Mouse (Mus musculus) kidney, embryonic 16.5 days (tissue): ENCODE data around the gene Rgs16. TPM values are rescaled to one million over a fixed set of nuclear protein-coding genes. Genes with fewer than 3 reads are reported as not detected.

Source experiments
- ATAC-seq: fragments of 200-750 bp; cut with Nextera tagmentation; 2 replicates; pipeline ENCODE4 v1.8.0; 2017; ENCODE audit warnings: moderate TSS enrichment; ENCODE audit not compliant: low FRiP score, low TSS enrichment
- H3K27ac ChIP-seq: fragments of 300-500 bp; sonication (generic); 2 replicates; pipeline ENCODE4 v1.5.1; 2014; ENCODE audit warnings: low read length
- H3K27me3 ChIP-seq: fragments of 300-500 bp; sonication (generic); 2 replicates; pipeline ENCODE4 v1.6.1; 2014; ENCODE audit warnings: low read length, control low read depth, mixed read lengths; ENCODE audit not compliant: insufficient read depth
- H3K36me3 ChIP-seq: fragments of 300-500 bp; sonication (generic); 2 replicates; pipeline ENCODE4 v1.6.1; 2014; ENCODE audit warnings: low read length, control low read depth, mixed read lengths; ENCODE audit not compliant: insufficient read depth
- H3K4me1 ChIP-seq: fragments of 300-500 bp; sonication (generic); 2 replicates; pipeline ENCODE4 v1.6.1; 2014; ENCODE audit warnings: low read length, control low read depth, mixed read lengths; ENCODE audit not compliant: insufficient read depth
- H3K4me2 ChIP-seq: fragments of 300-500 bp; sonication (generic); replicated peaks from 2 replicates; pipeline ENCODE4 v1.6.1; 2014; ENCODE audit warnings: low read depth, low read length
- H3K4me3 ChIP-seq: fragments of 300-500 bp; sonication (generic); 2 replicates; pipeline ENCODE4 v1.5.1; 2014; ENCODE audit warnings: mild to moderate bottlenecking, low read length
- H3K9ac ChIP-seq: fragments of 300-500 bp; sonication (generic); replicated peaks from 2 replicates; pipeline ENCODE4 v1.6.1; 2014; ENCODE audit warnings: low read length
- H3K9me3 ChIP-seq: fragments of 300-500 bp; sonication (generic); 2 replicates; pipeline ENCODE4 v1.6.1; 2016; ENCODE audit warnings: low read length, control low read depth
- WGBS: fragments of 180-500 bp; shearing (Covaris S2); extraction: QIAGEN DNeasy Blood & Tissue Kit; methylation state at CpG from one replicate; pipeline ENCODE4 v1.1.7; 2014; 5-methylcytosine and 5-hydroxymethylcytosine counted together
- polyA plus RNA-seq: library from polyadenylated mRNA; unstranded; fragments of >200 nt; fragmentation: Nextera tagmentation; extraction: Ambion mirVana; gene quantifications from 2 replicates; pipeline ENCODE4 v1.2.1, GENCODE M21; 2015

The Rgs16 gene
- polyA plus RNA-seq, 1 experiment from 2014 or later: 4.5 TPM

DNA sequence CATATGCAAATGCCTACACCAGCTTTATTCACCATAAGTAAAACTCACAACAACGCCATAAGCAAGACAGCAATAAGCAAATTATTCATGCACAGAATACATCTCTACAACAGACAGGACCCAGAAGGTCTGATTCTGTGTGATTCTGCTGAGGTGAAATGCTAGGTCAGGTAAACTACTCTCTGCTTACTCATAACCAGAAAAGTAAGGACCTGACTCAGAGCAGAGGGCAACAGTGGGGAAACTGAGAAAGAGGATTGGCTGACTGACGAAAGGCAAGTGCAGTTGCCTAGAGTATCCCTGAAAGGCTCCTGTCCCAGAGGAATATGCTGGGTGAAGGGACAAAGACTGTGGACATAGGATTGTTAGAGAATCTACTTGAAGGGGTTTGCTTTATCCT is 27.5 kb upstream of the Rgs16 start:
- Histone ChIP-seq H3K27ac (no peak overlapping the region), H3K27me3 (no peaks in the 10 kb centered on the region), H3K9me3 (no peaks in the 10 kb centered on the region), H3K4me2 (no peak overlapping the region), H3K9ac (no peak overlapping the region), H3K36me3 (no peaks in the 10 kb centered on the region), H3K4me3 (no peak overlapping the region), H3K4me1 (peaks cover 8% of the 10 kb centered on the region; the same call in 1 of the 2 replicates)
- WGBS: 97% methylated on average over 2 of the region's 2 CpGs
- ATAC-seq: no peak

DNA sequence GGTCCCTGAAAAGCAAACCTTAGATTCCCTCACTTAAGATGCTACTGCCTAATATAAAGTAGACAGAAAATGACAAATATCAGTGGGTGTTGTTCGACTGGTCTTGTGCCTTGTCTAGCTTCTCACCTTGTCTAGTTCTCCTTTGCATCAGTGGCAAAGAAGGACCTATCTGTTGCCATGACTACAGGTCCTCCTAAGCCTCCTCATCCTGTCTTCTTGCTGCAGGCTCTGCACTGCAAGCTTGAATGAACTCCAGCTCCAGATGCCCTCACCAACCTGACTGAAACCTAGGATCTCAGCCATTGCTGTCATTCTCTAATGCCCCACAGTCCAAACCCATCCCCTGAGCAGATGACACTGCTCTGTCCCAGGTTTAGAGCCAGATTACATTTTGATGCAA is 22.2 kb upstream of the Rgs16 start:
- Histone ChIP-seq H3K4me3 (no peak overlapping the region), H3K27ac (no peak overlapping the region), H3K4me2 (no peak overlapping the region), H3K4me1 (no peaks in the 10 kb centered on the region), H3K9me3 (no peaks in the 10 kb centered on the region), H3K27me3 (no peaks in the 10 kb centered on the region), H3K9ac (no peak overlapping the region), H3K36me3 (no peaks in the 10 kb centered on the region)
- WGBS: 86% methylated on average over 1 of the region's 1 CpGs
- no peak for ATAC-seq

DNA sequence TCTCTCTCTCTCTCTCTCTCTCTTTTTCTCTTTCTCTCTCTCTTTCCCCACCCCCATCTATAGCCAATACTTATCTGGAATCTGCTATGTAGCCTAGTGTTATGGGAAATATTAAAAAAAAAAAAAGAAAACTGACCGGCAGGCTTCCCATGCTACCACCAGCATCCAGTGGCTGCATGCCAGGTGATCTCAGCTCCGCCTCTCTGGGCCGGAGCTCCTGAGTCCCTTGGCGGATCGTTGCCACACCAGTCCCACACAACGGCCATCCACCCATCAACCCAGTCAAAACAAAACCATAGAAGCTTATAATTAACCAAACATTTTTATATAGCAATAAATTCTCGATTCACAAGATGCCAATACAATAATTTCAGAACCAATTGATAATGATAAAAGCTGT is 19.2 kb upstream of the Rgs16 start:
- WGBS: 75% methylated on average over 7 of the region's 7 CpGs
- Histone ChIP-seq H3K9me3 (no peaks in the 10 kb centered on the region), H3K4me1 (peaks cover 3% of the 10 kb centered on the region; the same call in 1 of the 2 replicates), H3K36me3 (no peaks in the 10 kb centered on the region), H3K27me3 (no peaks in the 10 kb centered on the region), H3K4me3 (no peak overlapping the region), H3K27ac (no peak overlapping the region), H3K4me2 (no peak overlapping the region), H3K9ac (no peak overlapping the region)
- ATAC-seq: no peak

DNA sequence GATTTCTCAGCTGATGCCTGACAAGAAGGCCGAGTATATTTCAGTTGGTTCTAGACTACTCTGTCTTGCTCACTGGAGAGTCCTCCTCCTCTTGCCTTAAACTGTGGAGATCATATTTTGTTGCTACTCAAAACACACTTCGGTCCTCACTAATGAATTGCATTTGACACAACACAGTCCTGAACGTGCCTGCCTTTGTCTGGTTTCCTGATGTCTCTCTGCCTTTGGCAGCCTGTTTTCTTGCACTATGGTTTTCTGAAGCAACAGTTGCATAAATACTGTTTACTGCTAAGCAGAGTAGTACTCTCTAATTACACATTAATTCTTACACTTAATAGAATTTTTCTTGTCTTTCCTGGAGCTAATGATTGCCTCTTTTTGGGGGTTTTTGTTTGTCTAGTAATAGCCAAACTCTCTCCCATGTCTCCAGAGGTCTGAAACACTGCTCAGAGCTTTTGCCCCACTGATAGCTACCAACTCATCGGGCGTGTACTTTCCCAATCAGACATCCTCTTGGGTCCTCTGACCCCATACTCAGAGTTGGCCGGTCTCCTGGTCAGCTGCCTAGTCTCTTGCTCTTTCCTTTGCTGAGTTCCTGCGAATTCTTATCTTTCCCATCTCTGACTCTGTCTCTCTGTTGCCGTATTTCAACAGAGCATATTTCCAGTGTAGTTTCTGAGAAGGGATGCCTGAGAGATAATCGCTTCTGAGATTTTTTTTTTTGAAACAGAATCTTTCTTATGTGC is 18.4 kb upstream of the Rgs16 start:
- 64% methylated on average over 9 of the region's 9 CpGs for WGBS
- H3K9ac ChIP-seq: no peak overlapping the region
- ATAC-seq: no peak

DNA sequence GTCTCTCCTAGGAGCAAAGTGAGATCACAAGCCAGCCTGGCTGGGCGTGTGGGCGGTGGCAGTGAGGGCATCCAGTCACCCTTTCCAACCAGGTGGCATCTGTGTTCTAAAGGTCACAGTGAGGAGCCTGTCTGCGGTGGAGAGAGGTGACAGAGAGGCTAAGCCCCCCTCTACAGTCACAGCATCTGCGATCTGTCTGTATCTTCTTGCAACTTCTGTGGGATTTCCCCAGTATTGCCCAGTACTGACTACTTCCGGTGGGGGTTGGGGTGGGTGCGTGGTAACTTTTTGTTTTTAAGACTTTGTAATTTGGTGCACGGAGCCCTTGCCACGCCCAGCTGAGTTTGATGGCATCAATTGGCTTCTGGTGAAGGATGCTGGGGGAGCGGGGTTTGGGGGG is 16.7 kb upstream of the Rgs16 start:
- Histone ChIP-seq H3K36me3 (no peaks in the 10 kb centered on the region), H3K4me3 (no peak overlapping the region), H3K27ac (no peak overlapping the region), H3K4me2 (no peak overlapping the region), H3K27me3 (no peaks in the 10 kb centered on the region), H3K9me3 (no peaks in the 10 kb centered on the region), H3K9ac (no peak overlapping the region), H3K4me1 (peaks cover 3% of the 10 kb centered on the region; the same call in 1 of the 2 replicates)
- no peak for ATAC-seq
- 56% methylated on average over 9 of the region's 9 CpGs for WGBS

More for the DNA sequence above, 18.4 kb upstream of the Rgs16 start:
- Histone ChIP-seq H3K27me3 (no peaks in the 10 kb centered on the region), H3K9me3 (no peaks in the 10 kb centered on the region), H3K36me3 (no peaks in the 10 kb centered on the region), H3K27ac (no peak overlapping the region), H3K4me1 (peaks cover 3% of the 10 kb centered on the region; the same call in 1 of the 2 replicates), H3K4me3 (no peak overlapping the region), H3K4me2 (no peak overlapping the region)

DNA sequence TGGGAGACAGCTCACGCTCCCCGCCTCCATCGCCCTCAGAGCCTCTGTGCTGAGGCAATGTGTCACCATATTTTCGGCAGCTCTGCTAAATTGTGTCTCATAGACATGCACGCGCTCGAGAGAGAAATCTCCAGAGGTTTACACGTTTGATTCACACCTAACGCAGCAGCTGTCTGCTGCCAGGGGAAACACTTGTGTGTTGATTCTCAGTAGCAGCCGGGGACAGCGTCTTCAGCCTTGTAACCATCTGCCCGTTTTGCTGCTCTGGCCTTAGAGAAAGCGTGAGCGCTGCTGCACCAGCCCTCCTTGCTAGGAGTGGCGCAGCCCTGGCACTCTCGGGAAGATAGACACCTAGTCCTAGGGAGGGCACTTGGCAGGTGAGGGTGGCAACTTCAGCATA is 13.5 kb upstream of the Rgs16 start:
- Histone ChIP-seq H3K4me1 (peaks cover 3% of the 10 kb centered on the region; the same call in 1 of the 2 replicates), H3K4me2 (no peak overlapping the region), H3K4me3 (no peak overlapping the region), H3K27ac (no peak overlapping the region), H3K27me3 (no peaks in the 10 kb centered on the region), H3K9ac (no peak overlapping the region), H3K36me3 (no peaks in the 10 kb centered on the region), H3K9me3 (no peaks in the 10 kb centered on the region)
- 82% methylated on average over 16 of the region's 16 CpGs for WGBS
- ATAC-seq: no peak

DNA sequence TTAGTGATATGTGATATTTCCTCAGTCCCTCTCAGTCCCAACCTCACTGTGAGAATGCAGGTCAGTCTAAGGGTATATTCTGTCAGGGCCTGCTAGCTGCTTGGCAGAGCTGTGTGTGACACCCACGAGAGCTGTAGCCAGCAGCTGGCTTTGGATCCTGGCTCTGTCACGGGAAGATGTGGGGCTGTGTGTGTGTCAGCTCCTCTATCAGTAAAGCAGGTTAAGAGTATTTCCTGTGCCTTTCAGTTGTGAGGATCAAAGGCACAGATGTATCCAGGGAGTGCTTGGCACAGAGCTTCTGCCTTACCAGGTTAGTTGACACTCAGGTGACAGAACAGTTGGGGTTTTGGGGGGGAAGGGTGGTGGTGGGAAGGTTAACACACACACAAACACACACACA is 10.3 kb upstream of the Rgs16 start:
- no peak overlapping the region for H3K27ac ChIP-seq
- 48% methylated on average over 2 of the region's 2 CpGs for WGBS
- no peak overlapping the region for H3K4me3 ChIP-seq
- no peak for ATAC-seq
- H3K4me1 ChIP-seq: no peaks in the 10 kb centered on the region
- H3K4me2 ChIP-seq: no peak overlapping the region
- no peaks in the 10 kb centered on the region for H3K27me3 ChIP-seq
- H3K36me3 ChIP-seq: no peaks in the 10 kb centered on the region
- no peak overlapping the region for H3K9ac ChIP-seq
- no peaks in the 10 kb centered on the region for H3K9me3 ChIP-seq

DNA sequence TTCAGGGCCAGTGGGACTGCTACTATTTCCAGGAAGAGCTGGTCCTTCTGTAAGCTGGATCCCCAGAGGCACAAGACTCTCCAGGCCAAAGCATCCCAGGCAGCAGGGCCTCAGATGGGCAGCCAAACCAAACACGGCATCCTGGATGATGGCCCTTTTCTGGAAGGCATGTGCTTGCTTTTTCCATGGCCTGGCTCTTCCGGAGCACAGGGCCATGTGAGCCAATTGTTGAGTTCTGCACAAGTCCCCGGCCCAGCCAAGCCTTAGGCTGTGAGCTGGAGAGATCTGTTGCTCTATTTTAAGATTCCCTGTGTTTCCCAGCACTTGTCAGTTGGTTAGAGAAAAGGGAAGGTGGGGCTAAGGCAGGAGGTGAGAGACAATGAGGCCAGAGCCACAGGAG is 9.5 kb upstream of the Rgs16 start:
- Histone ChIP-seq H3K27ac (peak overlapping the region; percentile 29; the same call in 1 of the 2 replicates), H3K27me3 (no peaks in the 10 kb centered on the region), H3K4me2 (no peak overlapping the region), H3K4me1 (no peaks in the 10 kb centered on the region), H3K36me3 (no peaks in the 10 kb centered on the region), H3K9me3 (no peaks in the 10 kb centered on the region), H3K4me3 (no peak overlapping the region), H3K9ac (no peak overlapping the region)
- 54% methylated on average over 3 of the region's 3 CpGs for WGBS
- ATAC-seq: 0 out of 2 replicates have a peak, but pooled peaks have one; percentile 18

DNA sequence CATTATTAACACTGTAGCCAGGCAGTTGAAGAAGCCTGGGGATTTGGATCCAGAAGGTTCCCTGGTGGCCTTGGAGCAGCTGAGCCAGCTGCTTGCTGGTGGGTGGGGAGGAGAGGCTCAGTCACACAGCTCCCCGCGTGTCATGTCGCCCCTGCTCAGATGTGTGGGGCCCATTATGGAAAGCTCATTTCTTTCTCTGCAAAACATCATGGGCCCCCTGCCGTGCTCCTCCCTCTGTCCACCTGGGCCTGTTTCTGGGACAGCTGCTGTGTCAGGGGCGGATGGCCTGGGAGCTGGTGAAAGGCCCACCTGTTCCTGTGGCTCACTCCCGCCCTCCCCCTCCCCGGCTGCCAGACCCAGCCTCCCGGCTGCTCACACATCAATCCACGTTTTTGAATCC is 7.0 kb upstream of the Rgs16 start:
- H3K4me2 ChIP-seq: no peak overlapping the region
- H3K4me3 ChIP-seq: no peak overlapping the region
- WGBS: 50% methylated on average over 9 of the region's 9 CpGs
- H3K27me3 ChIP-seq: peaks cover 10% of the 10 kb centered on the region; the same call in 1 of the 2 replicates
- H3K27ac ChIP-seq: no peak overlapping the region
- H3K9me3 ChIP-seq: no peaks in the 10 kb centered on the region
- no peak overlapping the region for H3K9ac ChIP-seq
- H3K36me3 ChIP-seq: no peaks in the 10 kb centered on the region
- H3K4me1 ChIP-seq: no peaks in the 10 kb centered on the region; the same call in 1 of the 2 replicates
- ATAC-seq: no peak

DNA sequence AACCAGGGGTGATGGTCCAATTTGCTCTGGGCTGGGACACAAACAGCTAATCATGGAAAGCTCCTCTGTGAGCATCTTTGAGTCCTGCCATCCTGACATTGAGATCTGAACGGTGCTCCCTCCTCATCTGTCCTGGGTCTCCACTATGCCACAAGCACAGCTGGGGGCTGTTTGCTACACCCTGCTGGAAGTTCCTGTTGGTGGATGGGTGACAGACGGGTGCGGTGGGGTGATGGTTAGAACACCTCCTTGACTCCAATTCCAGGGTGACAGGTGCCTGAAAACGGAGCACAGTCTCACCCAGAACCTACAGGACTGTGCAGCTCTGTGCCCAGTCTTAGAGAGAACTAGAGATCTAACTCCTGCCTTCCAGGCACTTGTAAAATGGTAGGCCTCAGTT is 5.3 kb upstream of the Rgs16 start:
- 86% methylated on average over 4 of the region's 4 CpGs for WGBS
- H3K27me3 ChIP-seq: peaks cover 19% of the 10 kb centered on the region
- H3K36me3 ChIP-seq: no peaks in the 10 kb centered on the region
- no peak overlapping the region for H3K4me3 ChIP-seq
- H3K9ac ChIP-seq: no peak overlapping the region
- H3K4me1 ChIP-seq: peaks cover 3% of the 10 kb centered on the region; the same call in 1 of the 2 replicates
- H3K27ac ChIP-seq: no peak overlapping the region
- no peaks in the 10 kb centered on the region for H3K9me3 ChIP-seq
- no peak overlapping the region for H3K4me2 ChIP-seq
- ATAC-seq: no peak
